1 mouse cellular context compared by ENCODE assay signal in the genomic region with DNA sequence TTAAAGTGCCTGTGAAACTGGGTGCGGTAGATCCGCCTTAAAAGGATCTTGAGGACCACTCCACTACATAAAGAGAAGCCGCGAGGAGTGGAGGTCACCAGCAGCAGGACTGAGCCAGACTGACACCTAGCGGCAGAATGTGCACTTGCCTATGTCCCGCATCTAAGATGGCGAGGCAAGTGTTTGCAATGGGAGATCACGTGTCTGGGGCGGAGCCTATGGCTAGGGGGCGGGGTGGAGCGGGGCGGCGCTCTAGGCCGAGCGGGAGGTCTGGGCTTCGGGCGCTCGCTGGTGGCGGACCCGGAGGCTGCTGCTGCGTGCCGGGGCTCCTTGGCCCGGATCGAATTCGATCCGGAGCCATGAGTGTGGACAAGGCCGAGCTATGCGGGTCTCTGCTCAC.
A peak's percentile ranks its signal among the peaks of the same experiment; 100 is the strongest.
TF ChIP-seq lines count a peak whose summit lies in the region.

A gene (plus strand): TSS at position 255 of the 400 bp plus-strand sequence.

TF ChIP-seq in CH12.LX, 34 proteins besides CTCF, POLR2A, EP300 and RAD21 (continued from another document):
- TF ChIP-seq MXI1 (IDR thresholded peaks at IDR 0.05; ENCODE audit: low read depth, low read length): peak; percentile 13; the same call in 1 of the 2 replicates
- TF ChIP-seq PAX5 (IDR thresholded peaks at IDR 0.05; ENCODE audit: low read length): no peak
- peak; percentile 51; the same call in 1 of the 2 replicates for TF ChIP-seq ZC3H11A (IDR thresholded peaks at IDR 0.05; ENCODE audit: low read depth, low read length)
- 0 out of 2 replicates have a peak, but pooled peaks have one; percentile 60 for TF ChIP-seq MEF2A (IDR thresholded peaks at IDR 0.05; ENCODE audit: borderline replicate concordance, low read depth, low read length)
- TF ChIP-seq SIN3A (IDR thresholded peaks at IDR 0.05; ENCODE audit: low read length): peak; percentile 15
- no peak for TF ChIP-seq ZNF384 (IDR thresholded peaks at IDR 0.05; ENCODE audit: low read depth, low read length)
- TF ChIP-seq ZMIZ1 (IDR thresholded peaks at IDR 0.05; ENCODE audit: low read depth, low read length): no peak
- peak; percentile 38; the same call in 1 of the 2 replicates for TF ChIP-seq TBP (conservative IDR thresholded peaks at IDR 0.05; ENCODE audit: low read depth, low read length)
- 0 out of 2 replicates have a peak, but pooled peaks have one; percentile 34 for TF ChIP-seq NRF1 (IDR thresholded peaks at IDR 0.05; ENCODE audit: low read depth, low read length)
- no peak for TF ChIP-seq GABPA (IDR thresholded peaks at IDR 0.05; ENCODE audit: insufficient replicate concordance, low read depth, low read length)
- TF ChIP-seq E2F4 (IDR thresholded peaks at IDR 0.05; ENCODE audit: insufficient replicate concordance, low read depth, low read length): no peak
- TF ChIP-seq USF1 (IDR thresholded peaks at IDR 0.05; ENCODE audit: low read depth, low read length): peak; percentile 91
- TF ChIP-seq ETS1 (conservative IDR thresholded peaks at IDR 0.05; ENCODE audit: low read depth, low read length): no peak
- TF ChIP-seq ZKSCAN1 (IDR thresholded peaks at IDR 0.05; ENCODE audit: borderline replicate concordance, low read depth, low read length): no peak
- peak; percentile 85 for TF ChIP-seq USF2 (conservative IDR thresholded peaks at IDR 0.05; ENCODE audit: low read depth, low read length)
- no peak for TF ChIP-seq MAFK (IDR thresholded peaks at IDR 0.05; ENCODE audit: insufficient replicate concordance, low read length)
TF ChIP-seq in CH12.LX: peak in this region for 14.
